Mouse (Mus musculus) left cerebral cortex, postnatal 14 days (tissue): Measurements from ENCODE around the gene Nfe2l3. TPM values are rescaled to one million over a fixed set of nuclear protein-coding genes. Genes with fewer than 3 reads are reported as not detected.

Source experiments
- DNase-seq, 2 experiments: peaks; one replicate each; pipeline ENCODE4 v3.0.0; 2021 to 2022; ENCODE audit warnings: low spot score in 2 of 2, mixed read lengths in 1 of 2
- intact Hi-C: fragments of 180-260 bp; cut with DNase I; formaldehyde crosslinking; loops from one replicate; pipeline ENCODE4 v1.15.1; 2025
- total RNA-seq, 2 experiments: library from RNA; stranded (reverse); gene quantifications; 2 replicates each; pipeline ENCODE4 v1.2.3; 2021

Nfe2l3 gene
- total RNA-seq, 2 experiments from 2014 or later: 2.5 to 3.6 TPM

DNA sequence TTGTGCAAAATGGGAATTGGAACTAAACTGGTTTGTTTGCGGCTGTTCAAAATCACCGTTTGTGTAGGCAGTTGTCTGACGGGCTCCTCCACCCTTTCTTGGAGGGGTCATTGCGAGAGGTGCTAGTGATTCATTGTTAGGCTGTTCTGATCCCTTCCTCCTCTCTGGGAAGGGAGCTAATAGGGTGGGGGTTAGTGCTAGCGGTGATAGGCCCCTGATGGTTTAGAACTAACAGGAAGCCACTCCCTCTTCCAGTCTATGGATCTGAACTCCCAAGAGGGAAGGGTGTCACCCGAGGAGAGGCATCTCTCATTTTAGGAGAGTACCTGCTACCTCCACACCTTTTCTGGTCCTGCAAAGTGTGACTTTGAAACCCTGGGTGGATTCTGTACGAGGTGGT lies 1.8 kb downstream of the Nfe2l3 start:
- DNase-seq: no peak
- intact Hi-C loops: loop anchor here (5.0 kb wide), 1 partner anchor 42 kb away; no protein-coding TSS in a partner anchor

DNA sequence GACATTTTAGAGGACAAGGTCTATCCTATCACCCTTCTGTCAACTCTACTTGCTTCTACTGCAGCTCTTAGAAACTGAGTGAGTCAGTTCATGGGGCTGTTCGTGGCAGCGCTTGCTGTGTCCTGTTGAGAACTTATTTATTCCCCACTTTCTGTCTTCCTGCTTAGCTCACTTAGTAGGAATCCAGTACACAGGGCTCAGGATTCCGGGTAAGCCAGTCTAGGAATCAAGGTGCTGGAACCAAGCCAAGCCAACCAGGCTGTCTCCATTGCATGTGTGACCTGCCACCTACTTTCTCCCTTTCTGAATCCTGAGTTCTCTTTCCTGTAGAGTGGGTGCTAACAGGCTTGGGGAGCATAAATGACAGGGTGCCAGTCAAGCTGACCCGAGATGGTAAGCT lies 5.2 kb downstream of the Nfe2l3 start:
- intact Hi-C loops: no loop called here
- DNase-seq: no peak

DNA sequence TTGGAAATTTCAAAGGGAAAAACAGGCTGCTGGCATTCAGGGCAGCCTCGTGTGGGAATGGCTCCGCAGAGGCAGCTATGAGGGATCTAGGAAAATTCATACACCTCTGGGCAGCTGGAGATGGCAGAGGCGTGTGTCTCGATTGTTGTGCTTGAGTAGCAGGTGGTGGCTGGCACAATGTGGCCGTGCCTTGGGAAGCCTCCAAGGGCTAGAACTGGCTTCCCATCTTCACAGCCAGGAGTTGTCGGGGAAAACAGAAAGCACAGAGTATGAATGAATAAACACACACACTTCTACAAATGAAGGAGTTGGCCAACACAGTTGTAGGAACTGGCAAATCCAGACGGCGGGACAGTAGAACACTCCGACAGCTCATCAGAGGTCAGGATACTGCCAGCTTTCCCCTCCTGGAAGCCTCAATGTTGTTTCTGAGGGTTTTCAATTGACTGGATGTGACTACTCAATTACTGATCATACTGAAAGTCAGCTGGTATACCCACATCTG lies 6.4 kb downstream of the Nfe2l3 start:
- intact Hi-C loops: no loop called here
- no peak for DNase-seq

DNA sequence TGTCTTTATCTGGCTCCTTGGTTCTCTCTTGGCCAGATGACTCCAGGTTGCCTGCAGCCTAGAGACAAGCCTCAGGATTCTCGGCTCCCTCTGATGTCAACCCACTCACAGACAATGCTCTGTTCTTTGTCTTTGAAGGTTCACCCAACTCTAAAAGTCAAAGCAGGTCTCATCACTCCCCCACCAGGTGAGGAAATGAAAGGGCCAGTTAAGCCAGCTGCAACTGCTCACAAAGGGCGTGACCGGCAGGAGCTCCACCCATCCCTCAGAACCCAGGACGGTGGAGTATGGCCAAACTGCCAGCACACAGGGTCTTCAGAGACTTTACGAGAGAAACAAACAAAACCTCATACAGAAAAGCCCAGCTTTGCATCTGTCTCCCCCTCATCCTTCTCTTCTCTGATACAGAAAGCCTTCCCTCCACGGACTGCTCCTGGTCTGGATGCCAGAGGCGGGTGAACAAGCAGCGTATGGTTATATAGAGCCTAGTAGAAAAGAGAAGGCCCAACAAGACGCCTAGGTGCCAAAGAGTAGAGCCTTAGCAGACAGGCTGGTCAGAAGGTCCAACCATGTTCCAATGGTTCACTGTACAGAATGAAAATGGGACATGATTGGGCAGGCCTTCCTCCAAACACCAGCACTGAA lies 9.8 kb downstream of the Nfe2l3 start:
- DNase-seq: no peak
- intact Hi-C loops: no loop called here

DNA sequence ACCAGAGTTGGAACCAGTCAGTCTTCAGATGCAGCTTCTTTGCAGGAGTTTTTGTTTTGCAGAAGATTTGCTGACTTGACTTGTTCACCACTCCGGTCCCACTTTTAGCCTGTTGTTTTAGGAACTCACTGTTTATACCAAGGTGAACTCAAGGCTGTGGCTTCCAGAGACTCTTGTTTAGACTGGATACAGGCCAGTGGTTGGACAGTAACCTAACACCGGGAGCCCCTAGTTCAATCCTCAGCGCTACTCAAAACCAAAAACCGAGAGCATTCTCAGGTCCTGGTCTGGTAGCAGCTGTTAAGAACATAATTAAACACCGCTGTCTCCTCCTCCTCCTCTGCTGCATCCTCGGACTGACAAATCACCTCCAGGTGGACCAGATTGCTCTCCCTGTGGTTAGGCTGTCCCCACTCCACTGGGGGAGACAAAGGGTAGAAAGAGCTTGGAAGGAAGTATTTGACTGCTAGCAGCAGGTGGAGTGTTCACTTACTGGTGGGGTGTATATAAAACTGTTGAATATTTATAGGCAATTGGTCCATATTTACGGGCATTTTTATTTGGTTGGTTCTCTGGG lies 20.5 kb downstream of the Nfe2l3 start:
- intact Hi-C loops: no loop called here

DNA sequence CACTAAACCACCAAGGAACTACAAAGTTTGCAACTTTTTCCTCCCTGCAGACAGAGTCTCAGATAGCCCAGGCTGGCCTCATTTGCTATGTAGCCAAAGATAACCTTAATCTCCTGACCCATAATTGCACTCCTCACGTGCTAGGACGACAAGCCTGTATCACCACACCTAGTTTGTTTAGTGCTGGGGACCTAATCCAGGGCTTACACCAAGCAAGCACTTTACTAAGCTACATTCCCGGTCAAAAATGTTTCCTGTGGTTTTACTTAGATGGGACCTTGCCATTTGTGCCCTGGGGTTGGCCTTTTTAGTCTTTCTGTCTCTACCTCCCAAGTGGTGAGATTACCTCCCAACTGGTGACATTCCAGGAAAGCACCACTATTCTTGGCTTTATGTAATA lies 22.5 kb downstream of the Nfe2l3 start:
- no peak for DNase-seq
- intact Hi-C loops: no loop called here

More for the DNA sequence above, 20.5 kb downstream of the Nfe2l3 start:
- no peak for DNase-seq

DNA sequence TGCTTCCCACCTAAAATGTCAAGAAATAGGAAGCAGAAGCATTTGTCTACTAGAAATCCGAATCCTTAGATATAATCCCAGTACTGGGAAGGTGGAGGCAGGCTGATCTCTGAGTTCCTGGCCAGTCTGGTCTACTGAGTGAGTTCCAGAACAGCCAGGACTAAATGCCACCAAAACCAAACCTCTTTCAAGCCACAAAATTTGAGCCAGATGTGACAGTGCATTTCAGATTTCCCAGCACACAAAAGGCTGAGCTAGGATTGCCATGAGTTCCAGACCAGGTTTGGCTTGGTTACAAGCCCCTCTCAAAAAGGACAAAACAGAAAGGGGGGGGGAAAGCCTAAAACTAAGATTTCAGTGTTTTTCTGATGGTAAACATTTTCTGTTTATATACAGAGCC lies 23.7 kb downstream of the Nfe2l3 start:
- no peak for DNase-seq
- intact Hi-C loops: no loop called here

DNA sequence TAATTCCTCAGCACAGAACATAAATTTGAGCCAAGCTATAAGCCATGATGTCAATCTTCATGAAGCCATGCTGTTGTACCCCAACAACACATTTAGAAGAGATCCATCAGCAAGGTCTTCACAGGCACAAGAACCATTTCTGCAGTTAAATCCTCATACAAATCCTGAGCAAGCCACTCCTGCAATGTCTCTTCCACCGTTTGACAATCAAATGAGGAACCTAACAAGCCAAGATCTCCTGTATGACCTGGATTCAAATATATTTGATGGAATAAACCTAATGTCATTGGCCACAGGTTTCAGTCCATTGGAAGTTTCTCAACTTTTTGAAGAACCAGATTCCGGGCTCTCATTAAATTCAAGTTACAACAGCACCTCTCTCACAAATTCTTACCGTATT lies 24.8 kb downstream of the Nfe2l3 start:
- intact Hi-C loops: no loop called here
- no peak for DNase-seq

DNA sequence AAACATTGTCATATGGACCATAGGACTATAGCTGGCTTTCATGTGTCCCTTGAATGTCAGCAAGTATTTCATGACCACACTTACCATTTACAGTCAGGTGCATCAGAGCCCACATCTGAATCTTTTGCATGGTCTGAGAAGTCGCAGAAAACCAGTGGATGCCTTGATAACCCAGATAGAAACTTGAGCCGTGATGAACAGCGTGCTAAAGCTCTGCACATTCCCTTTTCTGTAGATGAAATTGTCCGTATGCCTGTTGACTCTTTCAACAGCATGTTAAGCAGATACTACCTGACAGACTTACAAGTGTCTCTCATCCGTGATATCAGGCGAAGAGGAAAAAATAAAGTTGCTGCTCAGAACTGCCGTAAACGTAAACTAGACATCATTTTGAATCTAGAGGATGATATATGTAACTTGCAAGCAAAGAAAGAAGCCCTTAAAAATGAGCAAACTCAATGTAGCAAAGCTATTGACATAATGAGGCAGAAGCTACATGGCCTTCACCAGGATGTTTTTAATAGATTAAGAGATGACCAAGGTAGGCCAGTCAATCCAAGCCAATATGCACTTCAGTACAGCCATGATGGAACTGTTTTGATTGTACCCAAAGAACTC lies 25.4 kb downstream of the Nfe2l3 start:
- intact Hi-C loops: no loop called here
- DNase-seq: no peak

DNA sequence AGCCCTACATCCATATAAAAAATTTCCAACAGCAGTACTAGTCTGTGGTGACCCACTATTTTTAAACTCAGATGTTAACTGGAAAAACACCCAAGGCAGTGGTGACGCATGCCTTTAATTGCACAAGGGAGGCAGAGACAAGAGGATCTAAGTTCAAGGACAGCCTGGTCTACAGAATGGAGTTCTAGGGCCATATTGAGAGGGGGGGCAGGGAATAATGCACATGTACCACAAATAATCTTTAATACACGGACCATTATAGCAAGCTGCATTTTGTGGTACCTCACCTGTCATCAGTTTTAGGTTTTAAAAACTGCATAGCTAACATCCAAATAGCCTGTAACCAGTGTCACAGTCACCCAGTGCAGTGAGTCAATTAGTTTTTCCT lies 26.4 kb downstream of the Nfe2l3 start:
- no peak for DNase-seq

DNA sequence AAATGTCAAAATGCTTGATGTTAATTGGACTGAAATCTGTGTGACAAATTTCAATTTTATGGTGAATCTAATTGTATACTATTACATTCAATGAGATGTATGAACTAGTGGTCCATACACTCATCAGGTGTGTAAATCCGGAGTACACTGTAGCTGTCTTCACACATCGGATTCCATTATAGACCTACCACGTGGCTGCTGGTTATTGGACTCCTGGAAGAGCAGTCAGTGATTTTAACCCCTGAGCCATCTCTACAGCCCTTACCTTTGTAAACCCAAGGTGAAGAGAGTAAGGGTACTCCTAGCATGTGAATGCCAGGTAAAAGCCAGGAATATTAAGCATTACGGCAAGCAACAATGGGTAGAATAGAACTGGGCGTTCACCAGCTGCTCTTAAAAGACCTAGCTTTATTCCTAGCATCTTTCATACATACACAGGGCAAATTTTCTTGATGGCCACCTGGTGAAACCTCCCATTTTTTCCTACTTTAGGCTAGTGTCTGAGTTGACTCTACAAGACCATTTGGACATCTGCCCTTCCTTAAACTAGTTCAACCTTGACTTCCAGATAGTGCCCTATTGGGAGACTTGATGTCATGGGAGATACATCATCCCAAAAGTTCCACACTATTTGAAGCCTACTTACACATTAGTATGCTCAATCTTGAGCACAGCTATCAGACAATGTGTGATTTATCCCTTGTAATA lies 27.0 kb downstream of the Nfe2l3 start:
- intact Hi-C loops: no loop called here
- DNase-seq: no peak

More for the DNA sequence above, 26.4 kb downstream of the Nfe2l3 start:
- intact Hi-C loops: no loop called here

DNA sequence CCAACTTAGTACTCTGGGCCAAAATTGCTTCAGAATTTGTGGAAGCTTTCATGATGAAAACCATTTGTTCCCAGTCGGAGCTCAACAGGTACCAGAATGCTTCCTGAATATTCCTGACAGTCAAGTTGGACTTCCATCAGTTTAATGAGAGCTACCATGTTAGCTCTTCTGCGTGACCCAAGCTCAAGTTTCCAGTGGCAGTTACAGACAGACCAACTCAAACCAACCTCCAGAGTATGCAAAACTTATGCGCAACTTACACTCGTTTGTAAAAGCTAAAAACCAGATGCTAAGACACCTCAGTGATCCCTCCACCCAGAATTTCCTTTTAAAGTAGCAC lies 27.5 kb downstream of the Nfe2l3 start:
- intact Hi-C loops: no loop called here
- no peak for DNase-seq

DNA sequence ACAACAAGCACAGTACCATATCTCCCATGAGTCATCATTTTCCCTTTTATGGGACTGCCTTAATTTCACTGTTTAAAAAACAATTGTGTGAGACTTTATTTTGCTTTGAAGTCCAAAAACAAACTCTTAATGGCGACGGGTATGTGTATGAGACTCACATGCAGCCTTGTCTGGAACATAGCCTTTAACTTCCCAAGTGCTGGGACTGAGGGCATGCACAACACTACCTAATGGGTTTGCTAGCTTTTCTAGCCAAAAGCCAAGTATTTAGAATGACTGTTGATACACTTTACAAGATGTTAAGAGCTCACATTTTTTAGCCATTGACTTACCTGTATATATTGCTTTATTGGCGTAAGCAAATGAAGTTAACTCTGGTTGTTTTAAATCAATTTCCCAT lies 27.9 kb downstream of the Nfe2l3 start:
- intact Hi-C loops: no loop called here
- DNase-seq: no peak

DNA sequence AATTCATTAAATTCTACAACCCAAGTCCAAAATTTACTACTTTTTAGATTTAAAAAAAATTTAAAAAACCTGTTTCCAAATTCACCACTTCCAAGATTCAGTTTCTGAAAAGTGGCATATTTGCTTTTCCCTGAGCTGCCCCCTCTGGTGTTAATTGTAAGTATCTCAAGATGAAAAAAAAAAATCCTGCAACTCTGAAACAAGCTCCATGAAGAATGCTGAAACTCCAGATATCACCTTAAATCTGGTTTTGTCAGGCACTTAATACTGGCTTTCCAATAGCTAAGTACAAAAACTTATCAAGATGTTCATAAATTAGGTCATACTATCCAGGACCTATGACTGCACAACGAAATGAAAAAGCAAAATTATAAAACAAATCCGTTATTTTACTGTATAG lies 35.2 kb downstream of the Nfe2l3 start:
- DNase-seq: no peak
- intact Hi-C loops: loop anchor here (2.0 kb wide), 1 partner anchor 389 kb away; no protein-coding TSS in a partner anchor

DNA sequence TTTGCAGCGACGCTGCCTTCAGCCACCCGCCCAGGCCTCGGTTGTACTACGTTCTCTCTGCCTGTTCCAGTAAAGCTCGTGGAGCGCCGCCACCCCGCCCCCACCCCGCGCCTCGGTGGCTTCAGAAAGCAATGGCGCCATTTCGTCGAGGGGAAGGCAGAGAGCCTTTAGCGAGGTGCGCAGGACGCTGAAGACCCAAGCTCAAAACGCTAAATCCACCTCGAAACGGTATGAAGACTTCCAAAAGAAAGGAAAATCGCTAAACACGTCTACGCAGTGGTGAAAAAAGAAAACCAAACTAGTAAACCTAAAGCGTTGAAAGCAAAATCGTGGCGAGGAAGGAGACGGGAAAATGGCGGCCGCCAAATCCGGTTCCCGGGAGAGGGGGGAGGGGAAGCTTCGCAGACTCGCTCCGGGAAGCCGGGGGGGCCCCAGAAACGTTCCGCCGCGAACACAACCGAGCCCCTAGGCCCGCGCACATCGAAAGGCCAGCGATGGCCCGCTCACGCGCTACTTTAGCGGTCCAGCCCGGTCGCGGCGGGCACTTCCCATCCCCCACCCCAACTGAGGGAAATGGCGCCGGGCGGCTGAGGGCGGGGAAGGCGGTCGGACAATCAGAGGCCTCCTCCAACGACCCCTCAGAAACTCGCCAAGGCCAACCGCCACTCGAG lies 36.6 kb downstream of the Nfe2l3 start:
- intact Hi-C loops: loop anchor here (2.0 kb wide), 1 partner anchor 388 kb away; no protein-coding TSS in a partner anchor
- DNase-seq: peak; percentile 58 to 74

DNA sequence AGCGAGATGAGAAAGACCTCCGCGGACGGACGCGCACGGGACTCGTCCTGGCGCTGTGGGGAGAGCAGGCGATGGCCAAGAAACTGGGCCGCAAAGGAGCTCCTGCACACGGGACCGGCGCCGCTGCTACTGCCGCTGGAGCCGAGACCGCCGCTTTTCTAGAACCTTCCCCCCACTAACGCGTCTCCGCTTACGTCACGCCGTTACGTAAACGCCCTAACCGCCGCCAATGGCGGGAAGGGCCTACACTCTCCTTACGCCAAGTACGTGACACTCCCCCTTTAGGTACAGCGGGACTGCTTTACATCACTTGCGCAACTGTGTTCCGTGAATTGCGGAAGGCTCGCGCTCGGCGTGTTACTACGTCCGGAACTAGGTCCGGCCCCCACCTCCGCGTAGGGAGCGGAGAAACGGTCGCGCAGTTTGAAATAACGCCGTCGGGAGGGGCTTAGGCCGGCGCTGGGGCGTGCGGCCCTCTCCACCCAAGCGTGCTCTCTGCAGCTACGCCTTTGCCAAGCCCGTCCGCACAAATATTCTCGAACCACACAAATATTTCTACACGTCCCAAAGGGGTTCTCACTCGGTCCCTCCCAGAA lies 37.3 kb downstream of the Nfe2l3 start, which contains the start of gene Hnrnpa2b1:
TSS of gene Hnrnpa2b1 (minus strand) at position 180 of the 596 bp plus-strand sequence.
- peak; percentile 99 for DNase-seq
- intact Hi-C loops: loop anchor here (2.0 to 5.0 kb wide), 4 partner anchors 82 to 387 kb away; no protein-coding TSS in a partner anchor

DNA sequence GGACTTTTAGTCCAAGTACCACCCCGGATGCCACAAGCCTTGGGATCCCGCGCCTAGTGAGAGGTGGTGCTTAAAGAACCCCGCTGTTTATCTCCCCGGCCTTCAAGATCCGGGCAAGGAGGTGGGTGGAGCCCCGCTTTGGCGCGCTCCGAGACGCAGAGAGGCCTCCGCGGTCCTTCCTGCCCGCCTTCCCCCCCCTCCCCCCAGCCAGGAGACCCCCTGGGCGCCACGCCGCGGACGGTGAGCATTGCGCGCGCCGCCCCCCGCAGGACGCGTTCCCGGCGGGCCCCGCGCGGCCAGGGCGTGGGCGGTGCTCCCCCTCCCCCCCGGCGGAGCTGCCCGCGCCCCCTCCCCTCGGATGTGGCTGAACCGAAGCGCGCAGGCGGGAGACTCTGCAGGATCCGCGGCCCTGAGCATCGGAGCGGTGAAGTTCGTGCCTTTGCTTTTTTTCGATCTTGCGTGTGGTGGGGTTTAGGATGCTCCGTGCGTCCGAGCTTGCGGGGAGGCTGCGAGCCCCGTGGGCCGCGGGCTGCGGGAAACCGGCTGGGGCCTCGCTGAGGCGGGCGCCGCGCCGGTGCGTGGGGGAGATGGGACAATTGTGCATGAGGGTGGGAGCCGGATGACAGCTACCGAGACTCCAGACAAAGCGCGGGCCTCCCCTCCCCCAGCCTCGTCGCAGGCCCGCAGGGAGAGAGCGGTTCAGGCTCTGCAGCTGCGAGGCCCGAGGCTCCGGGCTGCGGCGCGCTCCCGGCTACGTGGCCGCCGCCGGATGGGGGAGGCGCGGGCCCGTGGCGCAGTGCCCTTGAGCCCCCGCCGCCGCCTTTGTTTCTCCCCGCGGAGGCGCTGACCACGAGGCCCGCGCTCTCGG lies 38.1 kb downstream of the Nfe2l3 start, which contains the start of gene Cbx3:
TSS of gene Cbx3 (plus strand) at position 50 of the 868 bp plus-strand sequence.
- intact Hi-C loops: loop anchor here (2.0 to 5.0 kb wide), 3 partner anchors 82 to 112 kb away; no protein-coding TSS in a partner anchor
- peak; percentile 74 to 86 for DNase-seq

DNA sequence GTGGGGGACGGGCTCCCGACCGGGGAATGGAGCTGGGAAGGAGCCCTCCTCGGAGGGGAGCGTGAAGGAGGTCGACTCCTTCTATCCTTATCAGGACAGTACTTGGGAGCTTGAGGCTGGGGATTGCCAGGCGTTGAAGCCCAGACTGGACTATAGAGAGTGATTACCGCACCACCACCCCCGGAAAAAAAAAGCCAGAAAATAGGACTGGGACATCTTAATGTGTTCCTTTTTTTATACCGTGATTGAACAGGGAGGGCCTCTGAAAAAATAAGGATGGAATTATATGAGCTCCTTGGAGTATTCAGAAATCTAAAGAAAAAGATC lies 38.7 kb downstream of the Nfe2l3 start:
- intact Hi-C loops: loop anchor here (2.0 to 5.0 kb wide), 3 partner anchors 81 to 111 kb away; no protein-coding TSS in a partner anchor
- no peak for DNase-seq
